Mouse (Mus musculus): ENCODE results near the gene Gpr179. TPM values are rescaled to one million over a fixed set of nuclear protein-coding genes. Genes with fewer than 3 reads are reported as not detected.
"Not testable (repeated sequence)": the region's sequence is repeated elsewhere in the genome, so short reads cannot be mapped to it uniquely, and the experiment has no call there.

Gpr179 gene
- polyA plus RNA-seq, 1 experiment from 2014 or later: 0.04 TPM

DNA sequence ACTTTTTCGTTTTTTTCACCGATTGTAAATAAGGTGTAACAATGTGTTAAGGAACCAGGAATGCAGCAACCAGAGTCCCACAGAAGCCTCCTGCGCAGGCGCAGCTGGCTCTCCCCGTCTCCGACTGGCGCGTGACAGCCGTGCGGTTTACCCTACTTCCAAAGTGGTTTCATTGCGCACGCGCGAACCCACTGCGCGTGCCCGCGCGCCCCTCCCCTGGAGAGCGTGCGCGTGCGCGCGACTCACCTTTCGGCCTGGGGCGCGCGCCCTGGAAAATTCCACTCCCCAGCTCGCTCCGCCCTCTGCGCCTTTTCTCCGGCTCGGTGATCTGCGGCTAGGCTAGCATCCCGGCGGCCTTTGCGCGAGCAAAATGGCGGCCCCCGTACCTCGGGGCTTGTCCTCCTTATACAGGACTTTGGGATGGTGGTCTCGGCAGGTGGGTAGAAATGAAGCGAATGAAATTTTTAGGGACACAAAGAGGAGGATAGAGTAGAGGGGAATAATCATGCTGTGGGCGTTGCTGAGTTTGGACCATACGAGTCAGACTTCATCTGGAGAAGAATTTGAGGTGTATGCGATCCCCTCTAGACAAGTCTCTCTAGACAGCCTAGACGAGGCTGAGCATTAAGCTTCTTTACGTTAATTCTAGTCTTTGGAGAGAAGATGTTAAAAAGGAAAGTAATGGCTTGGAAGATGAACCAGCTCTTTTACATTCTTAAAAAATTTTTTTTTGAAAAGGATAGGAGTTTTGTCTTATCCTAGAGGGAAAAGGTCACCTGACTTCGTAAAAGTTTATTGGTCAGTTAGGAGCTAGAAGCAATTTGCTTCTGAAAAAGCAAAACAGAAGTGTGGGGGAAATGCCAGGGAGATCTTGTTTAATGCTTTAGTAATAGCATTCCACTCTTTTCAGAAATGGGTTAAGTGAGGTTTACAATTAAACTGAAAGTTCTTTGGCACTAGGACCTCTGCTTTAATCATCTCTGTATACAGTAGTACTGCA, 36.1 kb downstream of the Gpr179 start, which contains the start of gene Mrpl45:
Mrpl45 (plus strand) TSS at position 213 of the 1,000 bp plus-strand sequence.
- Histone ChIP-seq H3K9me3 (no peaks in the 10 kb centered on the region), H3K27me3 (replicated peaks) (no peaks in the 10 kb centered on the region), H3K4me2 (peak within 1 kb of the TSS; percentile 76), H3K9ac (peak within 1 kb of the TSS; percentile 85), H3K4me1 (peaks cover 20% of the 10 kb centered on the region), H3K36me3 (peaks cover 28% of the 10 kb centered on the region), H3K4me3 (peak within 1 kb of the TSS; percentile 65), H3K27ac (replicated peaks) (peak within 1 kb of the TSS; percentile 65)
- under 1% methylated on average over 50 of the region's 50 CpGs for WGBS
- peak; percentile 89 for ATAC-seq (ENCODE audit: extremely low read depth, insufficient number of reproducible peaks, low FRiP score, low TSS enrichment)

DNA sequence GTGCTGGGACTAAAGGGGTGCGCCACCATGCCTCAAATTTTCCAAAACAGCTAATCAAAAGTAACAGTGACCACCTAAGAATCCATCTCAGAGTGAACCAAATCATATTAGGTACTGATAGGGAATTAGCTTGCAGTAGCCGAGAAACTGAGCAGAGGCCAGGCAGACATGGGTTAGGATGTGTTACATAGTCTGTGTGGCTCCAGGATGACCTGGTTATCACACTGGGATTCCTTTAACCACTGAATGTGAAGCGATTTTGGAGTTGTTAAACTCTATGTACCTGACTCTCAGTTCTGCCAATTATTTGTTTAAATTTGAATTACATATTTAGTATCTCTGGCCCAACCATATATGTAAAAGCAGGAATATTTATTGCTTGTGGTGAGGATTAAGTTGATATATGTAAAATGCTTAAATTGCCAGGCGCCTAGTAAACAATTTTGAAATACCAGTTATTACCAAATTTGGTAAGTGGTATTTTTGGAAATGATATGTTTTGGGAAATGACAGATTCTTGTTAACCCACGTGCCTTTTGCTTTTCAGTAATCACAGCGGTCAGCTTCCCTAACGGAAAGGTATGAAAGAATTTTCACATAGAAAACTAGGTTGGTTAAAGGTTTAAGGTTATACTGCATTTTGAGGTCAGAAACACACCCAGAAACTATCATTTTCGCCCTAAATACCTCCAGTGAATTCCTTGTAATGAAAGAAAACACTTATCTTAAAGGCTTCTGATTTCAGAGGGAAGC, 37.0 kb downstream of the Gpr179 start:
- peak overlapping the region; percentile 61 for H3K9ac ChIP-seq
- WGBS: 41% methylated on average over 8 of the region's 8 CpGs
- peak overlapping the region; percentile 65 for H3K4me3 ChIP-seq
- H3K36me3 ChIP-seq: peaks cover 20% of the 10 kb centered on the region
- no peaks in the 10 kb centered on the region for H3K9me3 ChIP-seq
- no peak for ATAC-seq (ENCODE audit: extremely low read depth, insufficient number of reproducible peaks, low FRiP score, low TSS enrichment)
- H3K4me1 ChIP-seq: peaks cover 25% of the 10 kb centered on the region
- H3K27me3 ChIP-seq (replicated peaks): no peaks in the 10 kb centered on the region
- peak overlapping the region; percentile 65 for H3K27ac ChIP-seq (replicated peaks)
- H3K4me2 ChIP-seq: peak overlapping the region; percentile 76

DNA sequence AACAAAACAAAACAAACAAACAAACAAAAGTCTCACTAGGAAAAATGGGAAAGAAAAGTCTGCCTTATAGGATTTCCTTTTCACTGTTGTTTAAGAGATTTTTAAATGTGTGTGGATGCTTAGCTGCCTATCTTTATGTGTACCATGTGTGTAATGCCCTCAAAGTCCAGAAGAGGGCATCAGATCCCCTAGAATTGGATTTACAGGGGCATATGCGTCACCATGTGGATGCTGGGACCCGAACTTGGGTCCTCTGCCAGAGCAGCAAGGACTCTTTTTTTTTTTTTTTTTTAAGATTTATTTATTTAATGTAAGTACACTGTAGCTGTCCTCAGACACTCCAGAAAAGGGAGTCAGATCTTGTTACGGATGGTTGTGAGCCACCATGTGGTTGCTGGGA, 37.8 kb downstream of the Gpr179 start:
- H3K4me2 ChIP-seq: no peak overlapping the region
- H3K27ac ChIP-seq (replicated peaks): no peak overlapping the region
- no peaks in the 10 kb centered on the region for H3K9me3 ChIP-seq
- H3K4me1 ChIP-seq: peaks cover 32% of the 10 kb centered on the region
- ATAC-seq (ENCODE audit: extremely low read depth, insufficient number of reproducible peaks, low FRiP score, low TSS enrichment): no peak
- no peak overlapping the region for H3K9ac ChIP-seq
- H3K27me3 ChIP-seq (replicated peaks): no peaks in the 10 kb centered on the region
- H3K4me3 ChIP-seq: no peak overlapping the region
- 91% methylated on average over 3 of the region's 3 CpGs for WGBS
- H3K36me3 ChIP-seq: peaks cover 16% of the 10 kb centered on the region

DNA sequence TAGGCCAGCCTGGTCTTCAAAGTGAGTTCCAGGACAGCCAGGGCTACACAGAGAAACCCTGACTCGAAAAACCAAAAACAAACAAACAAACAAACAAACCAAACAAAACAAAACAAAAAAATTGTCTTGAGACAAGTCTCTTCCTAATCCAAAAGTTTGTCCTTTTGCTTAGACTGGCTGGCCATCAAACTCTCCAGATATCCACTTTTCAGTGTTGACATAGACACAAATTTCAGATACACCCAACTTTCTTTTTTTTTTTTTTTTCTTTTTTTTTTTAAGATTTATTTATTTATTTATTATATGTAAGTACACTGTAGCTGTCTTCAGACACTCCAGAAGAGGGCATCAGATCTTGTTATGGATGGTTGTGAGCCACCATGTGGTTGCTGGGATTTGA, 39.0 kb downstream of the Gpr179 start:
- H3K27ac ChIP-seq (replicated peaks); H3K4me2 ChIP-seq; H3K27me3 ChIP-seq (replicated peaks); H3K9me3 ChIP-seq; H3K9ac ChIP-seq; ATAC-seq (ENCODE audit: extremely low read depth, insufficient number of reproducible peaks, low FRiP score, low TSS enrichment); H3K4me3 ChIP-seq; H3K36me3 ChIP-seq: not testable (repeated sequence)
- 73% methylated on average over 1 of the region's 1 CpGs for WGBS
- peaks cover 37% of the 10 kb centered on the region for H3K4me1 ChIP-seq

DNA sequence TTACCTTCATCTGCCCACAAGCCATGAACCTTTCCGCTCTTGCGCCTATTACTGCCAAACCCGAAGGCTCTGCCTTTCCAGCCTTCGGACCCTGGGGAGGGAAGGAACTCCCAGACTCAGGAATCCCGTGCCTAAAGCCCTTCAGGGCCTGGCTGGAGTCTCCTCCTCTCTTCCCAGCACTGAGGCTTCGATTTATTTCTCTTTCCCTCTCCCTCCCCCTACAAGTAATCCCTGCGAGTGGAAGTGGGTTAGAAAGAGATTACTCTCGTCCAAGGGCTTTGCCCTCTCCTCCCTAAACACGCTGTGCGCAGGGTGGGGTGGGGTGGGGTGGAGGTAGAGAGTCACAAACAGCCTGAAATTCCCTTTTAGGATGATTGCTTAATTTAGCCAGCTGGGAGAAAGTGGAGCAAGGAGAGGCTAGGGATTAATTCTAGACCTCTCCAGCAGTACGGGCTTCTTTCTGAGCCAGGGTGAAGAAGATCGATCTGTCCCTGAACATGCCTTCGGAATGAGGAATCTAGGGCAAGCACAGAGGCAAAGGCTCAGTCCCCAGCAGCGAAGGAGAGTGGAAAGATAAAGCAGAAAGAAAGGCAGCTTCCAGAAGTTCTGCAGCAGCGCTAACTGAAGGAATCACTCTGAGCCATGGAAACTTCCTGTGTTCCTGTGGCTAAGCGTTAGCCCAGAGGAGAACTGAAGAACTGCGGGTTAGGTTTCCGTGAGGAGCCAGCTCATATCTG, 40.8 kb downstream of the Gpr179 start:
- peak overlapping the region; percentile 72 for H3K4me2 ChIP-seq
- no peak for ATAC-seq (ENCODE audit: extremely low read depth, insufficient number of reproducible peaks, low FRiP score, low TSS enrichment)
- H3K36me3 ChIP-seq: no peaks in the 10 kb centered on the region
- peak overlapping the region; percentile 51 for H3K4me3 ChIP-seq
- peak overlapping the region; percentile 86 for H3K27ac ChIP-seq (replicated peaks)
- H3K9me3 ChIP-seq: no peaks in the 10 kb centered on the region
- H3K9ac ChIP-seq: peak overlapping the region; percentile 83
- H3K4me1 ChIP-seq: peaks cover 30% of the 10 kb centered on the region
- H3K27me3 ChIP-seq (replicated peaks): no peaks in the 10 kb centered on the region
- WGBS: 5% methylated on average over 18 of the region's 18 CpGs

DNA sequence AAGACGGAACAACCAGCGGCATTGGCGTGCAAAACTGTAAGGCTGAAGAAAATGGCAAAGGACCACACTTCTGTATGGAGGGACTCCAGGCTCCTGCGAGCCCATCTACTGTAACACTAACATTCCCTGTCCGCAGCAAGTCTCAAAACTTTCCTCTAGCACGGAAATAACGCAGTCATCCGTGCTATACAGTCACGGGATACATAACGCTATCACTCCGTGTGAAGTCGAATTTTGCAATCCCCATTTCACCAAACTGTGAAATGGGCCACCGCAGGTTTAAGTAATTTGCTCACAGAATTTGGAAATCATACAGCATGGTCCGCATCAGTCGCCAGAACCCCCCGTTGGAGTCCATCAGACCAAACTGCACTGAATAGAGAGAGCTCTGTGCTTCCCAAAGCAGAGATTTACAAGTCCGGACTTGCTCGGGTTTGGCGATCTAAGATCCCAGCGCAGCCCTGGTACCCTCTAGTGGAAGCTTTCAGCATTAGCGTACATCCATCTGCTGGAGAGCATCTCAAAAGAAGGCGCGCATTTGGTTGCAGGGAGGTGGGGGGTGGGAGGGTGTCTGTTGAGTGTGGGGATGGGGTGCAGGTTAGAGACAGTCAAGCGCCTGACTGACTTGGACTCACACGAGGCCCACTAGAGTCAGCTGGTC, 41.8 kb downstream of the Gpr179 start:
- peak overlapping the region; percentile 83 for H3K9ac ChIP-seq
- H3K36me3 ChIP-seq: no peaks in the 10 kb centered on the region
- H3K9me3 ChIP-seq: no peaks in the 10 kb centered on the region
- WGBS: under 1% methylated on average over 25 of the region's 25 CpGs
- H3K27me3 ChIP-seq (replicated peaks): no peaks in the 10 kb centered on the region
- peaks cover 28% of the 10 kb centered on the region for H3K4me1 ChIP-seq
- H3K27ac ChIP-seq (replicated peaks): peak overlapping the region; percentile 84
- peak overlapping the region; percentile 51 for H3K4me3 ChIP-seq
- H3K4me2 ChIP-seq: peak overlapping the region; percentile 72
- peak; percentile 21; the same call in 1 of the 2 replicates for ATAC-seq (ENCODE audit: extremely low read depth, insufficient number of reproducible peaks, low FRiP score, low TSS enrichment)

DNA sequence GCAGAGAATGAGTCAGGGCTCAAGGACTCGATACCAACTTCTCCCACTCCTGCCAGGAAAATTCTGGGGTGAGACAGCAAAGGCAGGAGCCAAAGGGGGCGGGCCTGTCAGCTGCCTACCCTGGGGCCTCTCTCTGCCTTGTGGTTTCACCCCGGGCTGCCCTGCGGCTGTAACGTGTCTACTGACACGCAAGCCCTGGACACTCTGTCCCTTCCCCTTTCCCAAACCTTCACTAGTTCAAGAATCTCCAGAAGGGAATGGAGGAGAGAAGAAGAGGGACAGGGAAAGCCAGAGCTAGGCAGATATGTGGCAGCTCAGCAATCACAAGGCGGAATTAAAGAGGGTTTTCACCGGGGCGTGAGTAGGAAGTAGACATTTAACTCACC, 42.4 kb downstream of the Gpr179 start:
- Histone ChIP-seq H3K4me2 (peak overlapping the region; percentile 72), H3K9me3 (no peaks in the 10 kb centered on the region), H3K4me1 (peaks cover 27% of the 10 kb centered on the region), H3K4me3 (peak overlapping the region; percentile 51), H3K36me3 (no peaks in the 10 kb centered on the region), H3K27ac (replicated peaks) (peak overlapping the region; percentile 84), H3K27me3 (replicated peaks) (no peaks in the 10 kb centered on the region), H3K9ac (peak overlapping the region; percentile 83)
- ATAC-seq (ENCODE audit: extremely low read depth, insufficient number of reproducible peaks, low FRiP score, low TSS enrichment): peak; percentile 66; the same call in 1 of the 2 replicates
- 2% methylated on average over 9 of the region's 9 CpGs for WGBS

DNA sequence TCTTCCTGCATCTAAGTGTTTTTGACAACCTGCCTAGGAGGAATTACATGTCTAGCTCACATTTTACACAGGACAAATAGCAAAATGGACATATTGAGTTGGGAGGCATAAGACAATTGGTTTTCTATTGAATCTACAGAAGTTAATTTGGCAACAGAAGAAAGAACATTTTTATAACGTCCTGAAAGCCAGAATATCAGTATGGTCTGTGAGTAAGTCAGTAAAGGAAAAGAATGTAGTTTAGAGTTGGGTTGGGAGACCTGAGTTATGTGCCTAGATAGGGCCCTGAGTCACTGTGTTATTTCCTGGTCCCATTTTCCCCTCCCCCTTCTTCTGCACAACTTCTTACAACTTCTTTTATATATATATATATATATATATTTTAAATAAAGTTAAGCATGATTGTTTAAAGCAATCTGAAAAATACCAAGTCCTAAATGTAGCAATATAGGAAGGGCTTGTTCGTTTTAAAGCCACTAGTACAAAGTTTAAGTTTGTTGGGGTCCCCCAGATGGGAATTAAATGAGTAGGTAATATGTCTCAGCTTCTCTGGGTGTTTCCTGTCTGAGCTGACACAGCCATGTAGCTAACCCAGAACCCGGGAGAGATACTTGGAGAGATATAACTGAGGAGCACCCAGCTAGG, 42.9 kb downstream of the Gpr179 start:
- H3K4me1 ChIP-seq: peaks cover 27% of the 10 kb centered on the region
- no peaks in the 10 kb centered on the region for H3K27me3 ChIP-seq (replicated peaks)
- H3K9ac ChIP-seq: peak overlapping the region; percentile 83
- 31% methylated on average over 3 of the region's 3 CpGs for WGBS
- H3K4me3 ChIP-seq: peak overlapping the region; percentile 51
- no peak for ATAC-seq (ENCODE audit: extremely low read depth, insufficient number of reproducible peaks, low FRiP score, low TSS enrichment)
- peak overlapping the region; percentile 84 for H3K27ac ChIP-seq (replicated peaks)
- no peaks in the 10 kb centered on the region for H3K9me3 ChIP-seq
- no peaks in the 10 kb centered on the region for H3K36me3 ChIP-seq
- H3K4me2 ChIP-seq: peak overlapping the region; percentile 72

DNA sequence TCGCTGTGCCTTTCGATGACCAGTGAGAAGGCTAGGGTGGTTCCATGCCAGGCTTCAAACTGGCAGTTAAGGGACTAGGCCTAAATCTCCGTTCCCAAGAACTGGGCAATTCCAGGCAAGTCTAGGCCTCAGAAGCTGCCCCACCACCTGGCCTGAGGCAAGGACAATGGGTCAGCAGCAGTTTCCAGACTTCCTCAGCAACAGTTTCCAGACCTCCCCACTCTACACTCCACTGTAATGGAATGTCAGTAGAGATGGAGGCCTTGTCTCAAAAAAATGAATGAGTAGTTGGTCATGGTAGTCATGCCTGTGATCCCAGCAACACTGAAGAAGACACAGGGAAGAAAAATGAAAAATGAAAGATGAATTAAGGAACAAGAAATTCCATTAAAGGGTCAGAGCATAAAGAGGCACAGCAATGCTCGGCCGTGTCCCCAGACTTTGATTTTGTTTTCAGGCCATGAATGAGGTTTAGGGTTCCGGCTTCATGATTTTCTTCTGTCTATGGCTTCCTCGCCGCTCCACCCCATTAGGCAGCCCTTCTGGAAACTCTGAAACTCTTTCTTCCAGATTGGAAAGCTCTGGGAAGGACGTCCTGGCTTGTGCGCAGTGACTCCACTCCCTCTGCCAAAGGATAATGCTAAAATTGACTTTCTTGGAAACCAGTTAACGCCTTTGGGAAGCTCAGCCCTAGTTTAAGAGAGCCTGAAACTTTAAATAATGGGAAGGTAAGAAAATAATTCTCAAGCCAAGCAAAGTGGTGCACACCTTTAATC, 44.4 kb downstream of the Gpr179 start:
- no peak overlapping the region for H3K27ac ChIP-seq (replicated peaks)
- 85% methylated on average over 11 of the region's 11 CpGs for WGBS
- no peaks in the 10 kb centered on the region for H3K27me3 ChIP-seq (replicated peaks)
- no peak overlapping the region for H3K4me2 ChIP-seq
- H3K9me3 ChIP-seq: no peaks in the 10 kb centered on the region
- H3K4me1 ChIP-seq: peaks cover 38% of the 10 kb centered on the region
- ATAC-seq (ENCODE audit: extremely low read depth, insufficient number of reproducible peaks, low FRiP score, low TSS enrichment): no peak
- H3K4me3 ChIP-seq: no peak overlapping the region
- H3K9ac ChIP-seq: no peak overlapping the region
- H3K36me3 ChIP-seq: no peaks in the 10 kb centered on the region

DNA sequence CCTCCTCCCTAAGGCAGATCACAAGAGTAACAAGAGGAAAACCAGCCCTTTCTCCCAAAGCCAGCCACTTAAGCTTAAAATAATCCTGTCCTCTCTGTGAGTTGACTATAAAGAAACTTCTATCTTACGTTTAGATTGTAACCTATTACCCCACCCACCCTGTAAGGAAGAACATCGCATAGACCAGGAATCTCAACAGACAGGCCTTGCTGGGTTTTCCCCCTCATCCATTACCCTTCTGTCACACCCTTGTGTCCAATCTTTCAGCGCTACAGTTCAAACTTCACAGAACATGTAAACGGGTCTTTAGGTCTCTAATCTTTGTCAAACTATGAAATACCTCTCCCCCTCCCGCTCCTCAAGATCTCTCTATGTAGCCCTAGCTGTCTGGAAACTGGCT, 47.2 kb downstream of the Gpr179 start:
- H3K4me3 ChIP-seq: no peak overlapping the region
- no peaks in the 10 kb centered on the region for H3K36me3 ChIP-seq
- no peak overlapping the region for H3K27ac ChIP-seq (replicated peaks)
- no peaks in the 10 kb centered on the region for H3K27me3 ChIP-seq (replicated peaks)
- H3K4me2 ChIP-seq: no peak overlapping the region
- no peak for ATAC-seq (ENCODE audit: extremely low read depth, insufficient number of reproducible peaks, low FRiP score, low TSS enrichment)
- peaks cover 44% of the 10 kb centered on the region for H3K4me1 ChIP-seq
- H3K9ac ChIP-seq: no peak overlapping the region
- no peaks in the 10 kb centered on the region for H3K9me3 ChIP-seq
- 67% methylated on average over 5 of the region's 5 CpGs for WGBS

Measured in heart, embryonic 13.5 days (tissue).